Mouse (Mus musculus) heart, embryonic 13.5 days (tissue): ENCODE results near the gene Mpi. TPM values are rescaled to one million over a fixed set of nuclear protein-coding genes. Genes with fewer than 3 reads are reported as not detected.

ENCODE experiments used
- ATAC-seq: fragments of 200-750 bp; cut with Nextera tagmentation; 2 replicates; pipeline ENCODE4 v1.8.0; 2017; ENCODE audit warnings: moderate TSS enrichment; ENCODE audit not compliant: insufficient number of reproducible peaks, low FRiP score, low TSS enrichment; ENCODE audit errors: extremely low read depth
- H3K27ac ChIP-seq: fragments of 300-500 bp; sonication (generic); replicated peaks from 2 replicates; pipeline ENCODE4 v1.5.1; 2015; ENCODE audit warnings: moderate library complexity, mild to moderate bottlenecking, inconsistent platforms
- H3K27me3 ChIP-seq: fragments of 300-500 bp; sonication (generic); replicated peaks from 2 replicates; pipeline ENCODE4 v1.6.1; 2015; ENCODE audit warnings: mild to moderate bottlenecking, inconsistent platforms
- H3K36me3 ChIP-seq: fragments of 300-500 bp; sonication (generic); 2 replicates; pipeline ENCODE4 v1.6.1; 2015; ENCODE audit warnings: mild to moderate bottlenecking, inconsistent platforms
- H3K4me1 ChIP-seq: fragments of 300-500 bp; sonication (generic); 2 replicates; pipeline ENCODE4 v1.6.1; 2015; ENCODE audit warnings: inconsistent platforms
- H3K4me2 ChIP-seq: fragments of 300-500 bp; sonication (generic); 2 replicates; pipeline ENCODE4 v1.6.1; 2015; ENCODE audit warnings: inconsistent platforms, mild to moderate bottlenecking, moderate library complexity
- H3K4me3 ChIP-seq: fragments of 300-500 bp; sonication (generic); 2 replicates; pipeline ENCODE4 v1.5.1; 2015; ENCODE audit warnings: moderate library complexity, mild to moderate bottlenecking, inconsistent platforms
- H3K9ac ChIP-seq: fragments of 300-500 bp; sonication (generic); 2 replicates; pipeline ENCODE4 v1.6.1; 2015; ENCODE audit warnings: inconsistent platforms, mild to moderate bottlenecking, moderate library complexity
- H3K9me3 ChIP-seq: fragments of 300-500 bp; sonication (generic); 2 replicates; pipeline ENCODE4 v1.6.1; 2016; ENCODE audit warnings: inconsistent platforms
- WGBS: fragments of 180-500 bp; shearing (Covaris S2); methylation state at CpG from one replicate; pipeline ENCODE4 v1.1.7; 2015; ENCODE audit warnings: mixed read lengths; 5-methylcytosine and 5-hydroxymethylcytosine counted together
- polyA plus RNA-seq: library from polyadenylated mRNA; unstranded; fragments of >200 nt; fragmentation: Nextera tagmentation; extraction: Ambion mirVana; gene quantifications from 2 replicates; pipeline ENCODE4 v1.2.1, GENCODE M21; 2015

Gene Mpi
- polyA plus RNA-seq, 1 experiment from 2014 or later = 74.2 TPM

DNA sequence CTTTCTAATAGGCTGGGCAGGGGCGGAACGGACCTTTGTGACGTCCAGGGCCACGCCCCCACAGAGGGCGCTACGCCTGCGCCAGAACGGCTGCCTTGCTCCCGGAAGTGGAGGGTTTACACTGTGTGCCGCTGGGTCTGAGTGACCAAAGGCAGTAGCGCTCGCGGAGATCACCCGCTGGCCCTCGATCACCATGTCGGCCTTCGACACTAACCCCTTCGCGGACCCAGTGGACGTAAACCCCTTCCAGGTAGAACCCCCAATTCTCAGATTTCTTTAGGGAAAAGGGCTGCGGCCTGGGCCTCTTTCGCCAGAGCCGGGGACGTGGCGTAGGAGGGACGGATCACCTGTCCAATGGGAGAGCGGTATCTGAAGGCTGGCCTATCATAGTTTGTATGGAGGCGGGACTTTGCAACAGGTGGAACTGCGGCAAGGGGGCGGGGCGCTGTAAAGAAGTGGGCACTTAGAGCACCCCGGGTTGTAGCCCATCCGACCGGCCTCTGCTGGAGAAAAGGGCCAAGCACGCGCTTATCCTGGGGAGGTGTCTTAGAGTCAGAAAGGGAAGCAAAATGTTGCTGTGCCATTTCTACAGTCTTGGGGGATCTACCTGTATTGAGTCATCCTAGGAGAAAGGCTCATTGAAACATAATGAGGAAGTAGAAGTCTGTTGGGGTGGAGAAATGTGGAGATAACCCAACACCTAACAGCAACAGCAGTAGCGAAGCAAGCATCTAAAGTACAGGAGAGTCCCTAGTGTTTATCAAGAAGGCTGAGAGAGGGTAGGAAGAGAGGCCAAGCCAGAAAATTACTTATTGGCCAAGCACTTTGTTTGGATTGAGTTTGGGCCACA, 8.5 kb upstream of the Mpi start, which contains the start of gene Scamp2:
Scamp2 (plus strand) TSS at position 83 of the 850 bp plus-strand sequence.
- Histone ChIP-seq H3K4me3 (peak within 1 kb of the TSS; percentile 80), H3K9me3 (no peaks in the 10 kb centered on the region), H3K4me1 (peaks cover 42% of the 10 kb centered on the region), H3K9ac (peak within 1 kb of the TSS; percentile 88), H3K27me3 (no peaks in the 10 kb centered on the region), H3K4me2 (peak within 1 kb of the TSS; percentile 94), H3K36me3 (no peaks in the 10 kb centered on the region), H3K27ac (peak within 1 kb of the TSS; percentile 74)
- WGBS = 1% methylated on average over 37 of the region's 37 CpGs
- ATAC-seq = peak; percentile 98

DNA sequence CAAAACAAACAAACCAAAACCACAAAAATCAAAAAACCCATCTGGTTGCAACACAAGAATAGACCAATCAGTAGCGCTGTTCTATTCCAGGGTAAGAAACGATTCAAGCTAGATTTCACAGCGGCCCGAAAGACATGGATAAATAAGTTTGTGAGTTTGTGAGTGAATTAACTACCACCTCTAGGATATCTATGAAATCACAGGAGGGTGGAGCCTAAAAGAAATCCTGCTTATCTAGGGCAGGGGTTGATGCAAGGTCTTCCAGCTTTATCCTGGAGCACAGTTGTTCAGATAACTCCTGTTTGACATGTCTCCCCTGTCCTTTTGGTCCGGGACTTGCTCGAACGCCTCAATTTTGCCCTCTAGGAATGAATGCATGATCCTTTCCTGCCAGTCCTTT, 7.7 kb upstream of the Mpi start:
- Histone ChIP-seq H3K4me3 (peak overlapping the region; percentile 80), H3K9ac (peak overlapping the region; percentile 88), H3K27me3 (no peaks in the 10 kb centered on the region), H3K9me3 (no peaks in the 10 kb centered on the region), H3K4me1 (peaks cover 33% of the 10 kb centered on the region), H3K27ac (peak overlapping the region; percentile 74), H3K4me2 (peak overlapping the region; percentile 94), H3K36me3 (no peaks in the 10 kb centered on the region)
- ATAC-seq = no peak
- WGBS = 25% methylated on average over 7 of the region's 7 CpGs

DNA sequence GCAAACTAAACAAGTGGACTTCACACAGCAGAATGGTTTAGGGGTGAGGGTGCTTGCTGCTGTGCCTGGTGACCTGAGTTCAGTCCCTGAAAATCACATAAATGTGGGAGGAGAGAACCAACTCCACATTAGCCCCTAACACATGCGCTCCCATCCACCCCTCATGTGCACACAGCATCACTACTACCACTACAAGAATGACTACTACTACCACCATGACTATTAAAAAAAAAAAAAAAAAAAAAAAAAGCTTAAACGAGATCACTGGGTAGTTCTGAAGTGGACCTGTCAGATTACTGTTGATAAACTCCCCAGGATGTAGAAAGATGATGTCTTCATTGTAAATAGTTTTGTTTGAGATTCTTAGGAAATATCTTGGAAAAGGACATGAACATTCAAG, 7.0 kb upstream of the Mpi start:
- H3K27ac ChIP-seq = no peak overlapping the region
- H3K4me2 ChIP-seq = no peak overlapping the region
- no peaks in the 10 kb centered on the region for H3K27me3 ChIP-seq
- H3K36me3 ChIP-seq = no peaks in the 10 kb centered on the region
- H3K9me3 ChIP-seq = no peaks in the 10 kb centered on the region
- no peak for ATAC-seq
- no peak overlapping the region for H3K9ac ChIP-seq
- no peak overlapping the region for H3K4me3 ChIP-seq
- H3K4me1 ChIP-seq = peaks cover 32% of the 10 kb centered on the region
- 54% methylated on average over 2 of the region's 2 CpGs for WGBS

DNA sequence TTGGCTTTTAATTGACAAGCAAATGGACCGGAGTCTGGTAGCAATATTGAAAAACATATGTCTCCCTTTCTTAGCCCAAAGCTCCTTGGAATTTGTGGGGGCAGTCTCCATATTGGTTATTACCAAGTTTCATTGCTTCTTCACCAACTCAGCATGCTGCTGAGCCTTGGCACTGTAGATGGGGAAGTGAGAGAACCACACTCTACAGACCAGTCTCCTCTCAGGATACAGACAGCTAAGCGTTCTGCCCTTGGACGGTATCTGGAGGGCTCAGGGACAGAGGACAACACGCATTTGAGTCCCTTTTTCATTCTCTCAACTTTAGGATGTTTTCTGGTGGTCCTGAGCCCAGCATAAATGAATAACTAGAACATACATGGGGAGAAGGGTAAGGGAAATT, 6.1 kb upstream of the Mpi start:
- H3K27ac ChIP-seq = no peak overlapping the region
- H3K4me1 ChIP-seq = peaks cover 29% of the 10 kb centered on the region
- H3K9ac ChIP-seq = no peak overlapping the region
- H3K9me3 ChIP-seq = no peaks in the 10 kb centered on the region
- no peak for ATAC-seq
- H3K27me3 ChIP-seq = no peaks in the 10 kb centered on the region
- no peak overlapping the region for H3K4me3 ChIP-seq
- no peak overlapping the region for H3K4me2 ChIP-seq
- 78% methylated on average over 4 of the region's 4 CpGs for WGBS
- H3K36me3 ChIP-seq = no peaks in the 10 kb centered on the region

DNA sequence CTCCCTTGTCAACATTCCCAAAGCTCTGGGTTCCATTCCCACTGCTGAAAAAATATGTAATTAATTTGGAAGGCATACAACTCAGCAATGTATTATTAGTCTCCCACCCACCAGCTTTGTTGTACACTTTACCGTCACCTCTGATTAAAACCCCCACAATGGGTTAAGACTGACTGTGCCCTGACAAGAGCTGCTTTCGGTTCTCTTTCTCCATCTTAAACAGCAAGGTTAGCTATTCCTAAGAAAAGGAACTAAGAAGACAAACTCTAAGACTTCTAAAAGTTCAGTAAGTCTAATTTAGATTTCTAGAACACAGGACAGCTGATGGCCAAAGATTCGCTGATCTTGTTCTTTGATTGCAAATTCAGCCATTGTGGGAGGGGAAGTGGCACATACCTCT, 4.7 kb upstream of the Mpi start:
- ATAC-seq = no peak
- no peaks in the 10 kb centered on the region for H3K36me3 ChIP-seq
- H3K9me3 ChIP-seq = no peaks in the 10 kb centered on the region
- 76% methylated on average over 3 of the region's 3 CpGs for WGBS
- peaks cover 20% of the 10 kb centered on the region for H3K4me1 ChIP-seq
- no peak overlapping the region for H3K4me3 ChIP-seq
- no peak overlapping the region for H3K4me2 ChIP-seq
- no peak overlapping the region for H3K27ac ChIP-seq
- H3K27me3 ChIP-seq = no peaks in the 10 kb centered on the region
- H3K9ac ChIP-seq = no peak overlapping the region

DNA sequence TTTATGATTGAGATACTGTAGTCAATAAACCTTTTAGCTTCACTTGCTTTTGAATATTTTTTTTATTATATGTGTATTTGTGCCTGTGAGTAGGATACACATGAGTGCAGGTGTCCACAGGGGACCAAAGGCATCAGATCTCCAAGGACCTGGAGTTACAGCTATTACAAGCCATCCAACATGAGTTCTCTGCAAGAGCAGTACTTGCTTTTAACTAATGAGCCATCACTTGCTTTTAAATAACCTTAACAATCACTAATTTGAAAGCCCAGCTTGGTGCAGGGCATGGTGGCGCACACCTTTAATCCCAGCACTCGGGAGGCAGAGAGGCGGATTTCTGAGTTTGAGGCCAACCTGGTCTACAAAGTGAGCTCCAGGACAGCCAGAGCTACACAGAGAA, 2.2 kb upstream of the Mpi start:
- H3K9me3 ChIP-seq = no peaks in the 10 kb centered on the region
- ATAC-seq = no peak
- no peaks in the 10 kb centered on the region for H3K27me3 ChIP-seq
- no peak overlapping the region for H3K27ac ChIP-seq
- WGBS = 62% methylated on average over 3 of the region's 3 CpGs
- H3K9ac ChIP-seq = no peak overlapping the region
- H3K4me2 ChIP-seq = no peak overlapping the region
- H3K4me1 ChIP-seq = peaks cover 28% of the 10 kb centered on the region
- no peak overlapping the region for H3K4me3 ChIP-seq
- H3K36me3 ChIP-seq = peaks cover 9% of the 10 kb centered on the region

DNA sequence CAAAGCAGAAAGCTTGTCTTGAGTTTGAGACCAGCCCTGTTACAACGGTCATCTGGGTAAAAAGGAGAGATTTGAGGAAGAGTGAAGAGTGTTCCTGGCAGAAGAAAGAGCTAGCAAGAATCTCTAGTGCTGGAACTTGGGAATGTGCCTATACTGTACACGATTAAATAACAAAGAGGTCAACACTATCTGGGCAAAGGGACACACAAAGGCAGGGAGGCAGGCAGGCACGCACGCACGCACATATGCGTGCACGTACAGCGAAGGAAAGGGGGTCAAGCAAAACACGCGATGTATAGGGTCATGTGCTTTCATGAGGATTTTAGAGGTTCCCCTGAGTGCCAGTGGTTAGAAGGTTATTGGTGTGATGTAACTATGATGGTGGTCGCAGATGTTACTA, 556 bp upstream of the Mpi start:
- no peak overlapping the region for H3K4me3 ChIP-seq
- H3K27me3 ChIP-seq = no peaks in the 10 kb centered on the region
- H3K27ac ChIP-seq = no peak overlapping the region
- 73% methylated on average over 11 of the region's 11 CpGs for WGBS
- H3K9me3 ChIP-seq = no peaks in the 10 kb centered on the region
- no peak overlapping the region for H3K9ac ChIP-seq
- H3K4me1 ChIP-seq = peaks cover 45% of the 10 kb centered on the region
- H3K4me2 ChIP-seq = 0 out of 2 replicates have a peak overlapping the region, but pooled peaks have one; percentile 83
- no peak for ATAC-seq
- H3K36me3 ChIP-seq = peaks cover 26% of the 10 kb centered on the region

DNA sequence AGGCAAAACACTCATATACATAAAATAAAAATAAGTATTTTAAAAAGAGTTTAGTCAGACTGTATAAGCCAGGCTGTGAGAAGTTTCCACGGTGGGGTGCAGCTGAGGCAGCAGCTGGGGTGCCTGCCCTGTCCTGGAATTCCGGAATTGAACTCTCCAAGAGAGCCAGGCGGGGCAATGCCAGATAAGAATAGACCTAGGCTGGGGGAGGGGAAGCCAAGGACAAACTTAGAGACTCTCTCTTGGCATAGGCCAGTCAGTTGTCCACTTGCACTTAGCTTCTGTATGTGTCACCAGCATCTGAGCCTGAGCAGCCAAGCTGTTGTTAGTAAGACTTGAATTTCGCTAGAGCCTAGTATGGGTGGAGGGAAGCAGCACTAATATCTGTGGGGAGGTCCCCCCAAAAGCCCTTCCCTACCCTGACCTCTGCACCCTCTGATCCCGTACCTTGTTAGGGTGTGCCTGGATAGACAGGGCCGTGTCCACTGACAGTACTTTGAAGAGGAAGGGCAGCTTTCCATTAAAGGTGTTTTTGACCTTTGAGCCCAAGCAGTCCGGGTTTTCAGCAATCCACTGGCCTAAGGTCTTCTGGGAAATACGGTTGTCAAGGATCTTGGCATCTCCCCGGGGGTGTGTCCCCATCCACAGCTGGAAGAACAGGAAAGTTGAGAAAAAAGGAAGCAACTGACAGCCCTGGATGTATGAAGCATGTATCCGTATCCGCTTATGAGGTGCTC, 2.3 kb downstream of the Mpi start:
- Histone ChIP-seq H3K4me3 (peak overlapping the region; percentile 16; the same call in 1 of the 2 replicates), H3K27ac (peak overlapping the region; percentile 90), H3K4me1 (peaks cover 56% of the 10 kb centered on the region), H3K27me3 (no peaks in the 10 kb centered on the region), H3K9ac (peak overlapping the region; percentile 67), H3K36me3 (peaks cover 53% of the 10 kb centered on the region), H3K9me3 (no peaks in the 10 kb centered on the region), H3K4me2 (peak overlapping the region; percentile 48)
- WGBS = 55% methylated on average over 11 of the region's 11 CpGs
- ATAC-seq = peak; percentile 52; the same call in 1 of the 2 replicates

DNA sequence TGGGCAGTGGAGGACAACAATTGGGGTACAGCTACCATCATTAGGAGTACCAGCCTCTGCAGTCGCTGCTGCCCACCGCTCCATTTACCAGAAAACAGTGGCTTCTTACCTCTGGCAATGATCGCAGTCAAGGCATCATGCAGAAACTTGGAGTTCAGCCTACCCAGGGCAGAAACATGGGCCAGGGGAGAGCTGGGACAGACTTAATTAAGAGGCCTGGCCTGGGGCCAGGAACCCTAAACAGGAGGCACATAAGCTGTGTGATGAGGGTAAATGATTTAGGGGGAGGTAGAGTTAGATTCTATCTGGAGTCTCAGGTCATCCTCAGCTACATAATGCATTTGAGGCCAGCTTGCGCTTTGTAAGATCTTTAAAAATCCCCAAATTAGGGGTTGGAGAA, 3.4 kb downstream of the Mpi start:
- Histone ChIP-seq H3K4me1 (peaks cover 56% of the 10 kb centered on the region), H3K4me3 (no peak overlapping the region), H3K27ac (peak overlapping the region; percentile 90; the same call in 1 of the 2 replicates), H3K9me3 (no peaks in the 10 kb centered on the region), H3K27me3 (no peaks in the 10 kb centered on the region), H3K36me3 (peaks cover 64% of the 10 kb centered on the region), H3K9ac (peak overlapping the region; percentile 15; the same call in 1 of the 2 replicates), H3K4me2 (no peak overlapping the region)
- 87% methylated on average over 4 of the region's 4 CpGs for WGBS
- ATAC-seq = no peak

DNA sequence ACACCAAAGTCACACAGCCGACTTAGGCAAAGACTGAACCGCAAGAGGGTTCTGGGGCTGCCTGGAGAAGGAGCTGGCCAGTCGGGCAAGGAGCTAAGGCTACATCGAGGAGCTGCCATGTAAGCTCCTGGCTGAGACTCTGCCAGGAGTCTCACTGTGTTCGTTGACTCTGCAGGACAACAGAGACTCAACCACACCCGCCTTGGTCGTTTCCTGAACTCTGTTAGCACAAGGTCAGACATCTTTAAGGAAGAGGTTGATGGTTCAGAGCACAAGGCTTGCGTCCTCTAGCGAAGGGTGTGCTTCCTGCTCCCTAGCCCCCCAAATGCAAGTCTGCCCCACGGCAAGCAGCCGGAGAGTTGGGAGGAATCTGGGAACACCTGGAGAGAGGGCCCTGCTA, 4.7 kb downstream of the Mpi start:
- Histone ChIP-seq H3K4me3 (no peak overlapping the region), H3K9me3 (no peaks in the 10 kb centered on the region), H3K9ac (no peak overlapping the region), H3K36me3 (peaks cover 77% of the 10 kb centered on the region), H3K4me2 (no peak overlapping the region), H3K27me3 (no peaks in the 10 kb centered on the region), H3K27ac (no peak overlapping the region), H3K4me1 (peaks cover 54% of the 10 kb centered on the region)
- no peak for ATAC-seq
- WGBS = 78% methylated on average over 11 of the region's 11 CpGs

DNA sequence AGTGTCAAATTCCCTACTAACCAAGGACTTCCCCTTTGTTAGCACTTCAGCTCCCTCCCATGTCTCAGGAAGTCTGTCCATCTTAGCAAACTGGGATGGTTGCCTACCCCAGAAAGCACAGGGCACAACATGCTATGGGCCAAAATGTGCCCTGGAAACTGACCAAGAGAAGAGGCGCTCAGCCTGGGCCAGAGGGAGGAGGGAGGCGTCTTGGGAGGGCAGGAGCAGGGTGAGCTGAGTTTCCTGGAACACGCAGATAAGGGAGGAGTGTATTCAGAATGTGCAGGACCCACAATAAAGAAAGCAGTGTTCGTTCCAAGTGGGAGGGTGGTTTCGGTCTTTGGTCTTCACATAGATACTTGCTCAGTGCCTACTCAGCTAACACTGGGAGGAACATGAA, 5.3 kb downstream of the Mpi start:
- H3K9me3 ChIP-seq = no peaks in the 10 kb centered on the region
- H3K27ac ChIP-seq = 0 out of 2 replicates have a peak overlapping the region, but pooled peaks have one; percentile 24
- H3K9ac ChIP-seq = no peak overlapping the region
- no peak for ATAC-seq
- 45% methylated on average over 5 of the region's 5 CpGs for WGBS
- no peaks in the 10 kb centered on the region for H3K27me3 ChIP-seq
- H3K4me3 ChIP-seq = no peak overlapping the region
- peaks cover 52% of the 10 kb centered on the region for H3K4me1 ChIP-seq
- peaks cover 83% of the 10 kb centered on the region for H3K36me3 ChIP-seq
- no peak overlapping the region for H3K4me2 ChIP-seq
